Mouse (Mus musculus) heart, embryonic 12.5 days (tissue): ENCODE data around the gene Kat5. TPM values are rescaled to one million over a fixed set of nuclear protein-coding genes. Genes with fewer than 3 reads are reported as not detected.

ENCODE experiments used
- ATAC-seq: fragments of 200-750 bp; cut with Nextera tagmentation; 2 replicates; pipeline ENCODE4 v1.8.0; 2017; ENCODE audit warnings: moderate TSS enrichment, moderate library complexity; ENCODE audit not compliant: insufficient number of reproducible peaks, low FRiP score
- H3K27ac ChIP-seq: fragments of 300-500 bp; sonication (generic); 2 replicates; pipeline ENCODE4 v1.5.1; 2016; ENCODE audit warnings: mild to moderate bottlenecking, moderate library complexity; ENCODE audit not compliant: poor library complexity, severe bottlenecking
- H3K27me3 ChIP-seq: fragments of 300-500 bp; sonication (generic); replicated peaks from 2 replicates; pipeline ENCODE4 v1.6.1; 2016; ENCODE audit warnings: mild to moderate bottlenecking, moderate library complexity
- H3K36me3 ChIP-seq: fragments of 300-500 bp; sonication (generic); 2 replicates; pipeline ENCODE4 v1.6.1; 2016; ENCODE audit warnings: mild to moderate bottlenecking, moderate library complexity
- H3K4me1 ChIP-seq: fragments of 300-500 bp; sonication (generic); replicated peaks from 2 replicates; pipeline ENCODE4 v1.6.1; 2016; ENCODE audit warnings: mild to moderate bottlenecking
- H3K4me2 ChIP-seq: fragments of 300-500 bp; sonication (generic); 2 replicates; pipeline ENCODE4 v1.6.1; 2016; ENCODE audit warnings: mild to moderate bottlenecking, moderate library complexity
- H3K4me3 ChIP-seq: fragments of 300-500 bp; sonication (generic); 2 replicates; pipeline ENCODE4 v1.5.1; 2016; ENCODE audit warnings: mild to moderate bottlenecking
- H3K9ac ChIP-seq: fragments of 300-500 bp; sonication (generic); 2 replicates; pipeline ENCODE4 v1.6.1; 2016; ENCODE audit warnings: mild to moderate bottlenecking, moderate library complexity
- H3K9me3 ChIP-seq: fragments of 300-500 bp; sonication (generic); replicated peaks from 2 replicates; pipeline ENCODE4 v1.6.1; 2016; ENCODE audit warnings: mild to moderate bottlenecking, moderate library complexity
- WGBS: fragments of 180-500 bp; shearing (Covaris S2); methylation state at CpG from one replicate; pipeline ENCODE4 v1.1.7; 2016; 5-methylcytosine and 5-hydroxymethylcytosine counted together
- polyA plus RNA-seq: library from polyadenylated mRNA; unstranded; fragments of >200 nt; fragmentation: Nextera tagmentation; extraction: Ambion mirVana; gene quantifications from 2 replicates; pipeline ENCODE4 v1.2.1, GENCODE M21; 2016

The Kat5 gene
- polyA plus RNA-seq, 1 experiment from 2014 or later = 31.5 TPM

DNA sequence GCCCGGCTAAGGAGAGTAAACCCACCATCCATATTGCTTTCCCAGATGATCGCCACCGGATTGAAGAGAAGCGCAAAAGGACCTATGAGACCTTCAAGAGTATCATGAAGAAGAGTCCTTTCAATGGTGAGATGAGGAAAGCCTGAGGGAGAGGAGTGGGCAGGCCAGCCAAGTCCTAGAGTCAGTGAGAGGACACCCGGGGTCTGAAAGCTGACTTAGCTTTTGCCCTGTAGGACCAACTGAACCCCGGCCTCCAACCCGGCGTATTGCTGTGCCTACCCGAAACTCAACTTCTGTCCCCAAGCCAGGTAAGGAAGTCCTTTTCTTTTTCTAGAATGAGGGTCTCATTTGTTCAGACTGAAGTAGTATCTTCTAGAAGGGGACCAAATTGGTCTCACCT, 35.2 kb upstream of the Kat5 start:
- H3K27me3 ChIP-seq = no peaks in the 10 kb centered on the region
- H3K4me2 ChIP-seq = no peak overlapping the region
- no peaks in the 10 kb centered on the region for H3K9me3 ChIP-seq
- peaks cover 34% of the 10 kb centered on the region for H3K4me1 ChIP-seq
- H3K27ac ChIP-seq = no peak overlapping the region
- peaks cover 79% of the 10 kb centered on the region for H3K36me3 ChIP-seq
- no peak overlapping the region for H3K4me3 ChIP-seq
- 93% methylated on average over 9 of the region's 9 CpGs for WGBS
- no peak for ATAC-seq
- H3K9ac ChIP-seq = no peak overlapping the region

DNA sequence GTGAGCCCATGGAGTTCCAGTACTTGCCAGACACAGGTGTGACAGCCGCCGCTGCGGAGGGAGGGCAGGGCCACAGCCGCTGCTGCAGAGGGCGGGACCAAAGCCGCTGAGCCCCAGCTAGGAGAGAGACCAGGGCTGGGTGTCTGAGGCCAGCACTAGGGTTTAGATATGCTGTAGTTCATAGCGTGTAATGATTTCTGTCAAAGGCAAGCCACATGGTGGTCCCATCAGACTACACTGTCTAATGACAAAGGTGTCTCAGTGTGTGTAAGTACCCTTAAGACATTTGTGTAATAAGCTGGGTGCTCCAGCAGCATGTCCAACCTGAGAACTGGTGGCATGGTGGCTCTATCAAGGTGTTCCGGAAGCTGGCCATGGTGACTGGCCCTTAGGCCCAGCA, 31.6 kb upstream of the Kat5 start:
- Histone ChIP-seq H3K27ac (no peak overlapping the region), H3K4me1 (peaks cover 39% of the 10 kb centered on the region), H3K9me3 (no peaks in the 10 kb centered on the region), H3K4me2 (no peak overlapping the region), H3K4me3 (no peak overlapping the region), H3K27me3 (no peaks in the 10 kb centered on the region), H3K36me3 (peaks cover 81% of the 10 kb centered on the region), H3K9ac (no peak overlapping the region)
- WGBS = 84% methylated on average over 8 of the region's 8 CpGs
- no peak for ATAC-seq

DNA sequence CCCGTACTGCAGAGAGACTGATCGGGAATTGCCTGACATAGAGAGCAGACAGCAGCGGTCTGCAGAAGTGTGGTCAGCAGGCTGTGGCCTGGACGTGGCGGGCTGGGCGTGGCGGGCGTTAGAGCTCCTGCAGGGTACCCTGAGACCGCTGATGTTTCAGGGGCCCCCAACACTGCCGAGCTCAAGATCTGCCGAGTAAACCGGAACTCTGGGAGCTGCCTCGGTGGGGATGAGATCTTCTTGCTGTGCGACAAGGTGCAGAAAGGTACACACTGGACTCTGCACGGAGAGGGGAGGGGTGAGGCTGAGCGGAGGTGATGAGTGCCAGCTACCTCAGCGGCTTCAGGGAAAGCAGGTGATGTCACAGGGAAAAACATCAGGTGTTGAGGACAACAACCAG, 31.0 kb upstream of the Kat5 start:
- no peaks in the 10 kb centered on the region for H3K27me3 ChIP-seq
- no peaks in the 10 kb centered on the region for H3K9me3 ChIP-seq
- peaks cover 75% of the 10 kb centered on the region for H3K36me3 ChIP-seq
- peak overlapping the region; percentile 26 for H3K27ac ChIP-seq
- peak overlapping the region; percentile 34; the same call in 1 of the 2 replicates for H3K9ac ChIP-seq
- H3K4me1 ChIP-seq = peaks cover 44% of the 10 kb centered on the region
- ATAC-seq = no peak
- no peak overlapping the region for H3K4me3 ChIP-seq
- H3K4me2 ChIP-seq = 0 out of 2 replicates have a peak overlapping the region, but pooled peaks have one; percentile 11
- WGBS = 80% methylated on average over 17 of the region's 17 CpGs

DNA sequence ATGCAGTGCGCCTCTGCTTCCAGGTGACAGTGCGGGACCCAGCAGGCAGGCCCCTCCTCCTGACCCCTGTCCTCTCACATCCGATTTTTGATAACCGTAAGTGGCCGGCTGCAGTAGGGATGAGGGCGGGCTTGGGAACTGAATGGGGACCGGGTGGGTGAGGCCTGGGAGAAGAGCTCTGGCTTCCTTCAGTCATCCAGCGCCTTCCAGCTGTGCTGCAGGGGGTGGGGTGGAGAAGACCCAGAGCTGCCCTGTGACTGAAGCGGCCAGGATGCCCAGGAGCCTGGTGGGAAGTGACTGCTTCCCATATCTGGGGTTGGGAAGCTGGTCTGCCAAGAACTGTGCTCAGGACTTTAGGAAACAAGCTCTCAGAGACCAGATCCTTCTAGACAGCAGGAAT, 30.3 kb upstream of the Kat5 start:
- Histone ChIP-seq H3K9me3 (no peaks in the 10 kb centered on the region), H3K9ac (peak overlapping the region; percentile 95; the same call in 1 of the 2 replicates), H3K4me2 (0 out of 2 replicates have a peak overlapping the region, but pooled peaks have one; percentile 11), H3K27ac (peak overlapping the region; percentile 26), H3K27me3 (no peaks in the 10 kb centered on the region), H3K4me1 (peaks cover 45% of the 10 kb centered on the region), H3K4me3 (0 out of 2 replicates have a peak overlapping the region, but pooled peaks have one; percentile 2), H3K36me3 (peaks cover 68% of the 10 kb centered on the region)
- WGBS = 20% methylated on average over 9 of the region's 9 CpGs
- peak; percentile 36; the same call in 1 of the 2 replicates for ATAC-seq

DNA sequence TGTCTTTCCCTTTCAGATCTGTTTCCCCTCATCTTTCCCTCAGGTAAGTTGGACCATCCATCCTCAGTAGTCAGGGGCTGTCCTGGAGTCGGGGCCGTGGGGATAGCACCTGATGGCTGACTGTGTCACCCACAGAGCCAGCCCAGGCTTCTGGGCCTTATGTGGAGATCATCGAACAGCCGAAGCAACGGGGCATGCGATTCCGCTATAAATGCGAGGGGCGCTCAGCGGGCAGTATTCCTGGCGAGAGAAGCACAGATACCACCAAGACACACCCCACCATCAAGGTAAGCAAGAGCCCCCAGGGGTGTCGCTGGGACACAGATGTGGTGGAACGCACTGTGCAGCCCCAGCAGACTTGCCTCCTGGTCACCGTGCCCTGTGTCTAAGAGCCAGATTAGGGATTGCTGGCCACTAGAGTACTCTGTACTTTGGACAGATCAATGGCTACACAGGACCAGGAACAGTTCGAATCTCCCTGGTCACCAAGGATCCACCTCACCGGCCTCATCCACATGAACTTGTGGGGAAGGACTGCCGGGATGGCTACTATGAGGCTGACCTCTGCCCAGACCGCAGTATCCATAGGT, 28.5 kb upstream of the Kat5 start:
- Histone ChIP-seq H3K4me2 (peak overlapping the region; percentile 78), H3K36me3 (peaks cover 50% of the 10 kb centered on the region), H3K4me3 (peak overlapping the region; percentile 95), H3K9ac (peak overlapping the region; percentile 95), H3K27me3 (no peaks in the 10 kb centered on the region), H3K27ac (0 out of 2 replicates have a peak overlapping the region, but pooled peaks have one; percentile 10), H3K4me1 (peaks cover 45% of the 10 kb centered on the region), H3K9me3 (no peaks in the 10 kb centered on the region)
- WGBS = 89% methylated on average over 18 of the region's 18 CpGs
- no peak for ATAC-seq

DNA sequence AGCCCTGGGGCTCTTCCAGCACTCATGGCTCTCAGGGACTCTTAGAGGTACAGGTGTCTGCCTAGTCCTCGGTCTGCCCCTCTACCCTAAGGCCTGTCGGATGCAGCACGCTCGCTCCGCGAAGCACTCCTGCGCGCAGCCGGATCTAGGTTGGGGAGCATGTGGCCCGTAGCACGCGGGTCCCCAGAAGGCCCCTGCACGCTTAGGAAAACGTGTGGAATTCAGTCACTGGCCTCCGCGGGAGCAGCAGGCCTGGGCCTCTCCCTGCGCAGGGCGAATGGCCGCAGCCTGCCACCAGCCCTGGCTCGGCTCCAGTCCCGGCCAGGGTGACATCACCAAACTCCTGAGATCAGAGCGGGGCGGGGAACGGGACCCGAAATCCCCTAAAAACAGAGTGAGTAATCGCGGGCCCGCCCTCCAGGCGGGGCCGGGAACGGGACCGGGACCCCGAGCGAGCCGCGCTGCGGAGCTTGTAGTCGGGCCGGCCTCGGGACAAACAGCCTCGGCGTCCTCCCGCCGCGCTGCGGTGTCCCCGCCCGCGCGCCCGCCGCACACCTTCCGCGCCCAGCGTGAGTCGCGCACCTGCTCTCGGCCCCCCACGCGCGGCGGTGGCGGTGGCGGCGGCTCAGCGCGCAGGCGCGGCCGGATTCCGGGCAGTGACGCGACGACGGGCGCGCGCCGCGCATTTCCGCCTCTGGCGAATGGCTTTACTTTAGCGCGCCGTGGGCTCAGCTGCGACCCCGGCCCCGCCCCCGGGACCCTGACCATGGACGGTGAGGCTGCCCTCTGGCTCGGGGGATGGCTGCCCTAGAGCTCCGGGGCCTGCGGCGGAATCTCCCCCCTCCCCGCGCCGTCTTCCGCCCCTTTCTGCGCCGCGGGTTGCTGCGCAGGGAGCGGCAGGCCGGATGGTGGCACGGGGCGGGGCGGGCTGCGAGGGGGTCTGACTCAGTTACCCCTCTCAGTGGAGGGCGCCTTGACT, 27.3 kb upstream of the Kat5 start, which contains the start of gene Rela:
Gene Rela, plus strand, starts transcription at position 415 of the 979 bp plus-strand sequence.
- peak; percentile 80 for ATAC-seq
- peaks cover 45% of the 10 kb centered on the region for H3K4me1 ChIP-seq
- no peaks in the 10 kb centered on the region for H3K27me3 ChIP-seq
- peaks cover 39% of the 10 kb centered on the region for H3K36me3 ChIP-seq
- H3K9ac ChIP-seq = peak within 1 kb of the TSS; percentile 95
- no peaks in the 10 kb centered on the region for H3K9me3 ChIP-seq
- WGBS = under 1% methylated on average over 109 of the region's 109 CpGs
- H3K27ac ChIP-seq = peak within 1 kb of the TSS; percentile 91
- peak within 1 kb of the TSS; percentile 95 for H3K4me3 ChIP-seq
- H3K4me2 ChIP-seq = peak within 1 kb of the TSS; percentile 78

DNA sequence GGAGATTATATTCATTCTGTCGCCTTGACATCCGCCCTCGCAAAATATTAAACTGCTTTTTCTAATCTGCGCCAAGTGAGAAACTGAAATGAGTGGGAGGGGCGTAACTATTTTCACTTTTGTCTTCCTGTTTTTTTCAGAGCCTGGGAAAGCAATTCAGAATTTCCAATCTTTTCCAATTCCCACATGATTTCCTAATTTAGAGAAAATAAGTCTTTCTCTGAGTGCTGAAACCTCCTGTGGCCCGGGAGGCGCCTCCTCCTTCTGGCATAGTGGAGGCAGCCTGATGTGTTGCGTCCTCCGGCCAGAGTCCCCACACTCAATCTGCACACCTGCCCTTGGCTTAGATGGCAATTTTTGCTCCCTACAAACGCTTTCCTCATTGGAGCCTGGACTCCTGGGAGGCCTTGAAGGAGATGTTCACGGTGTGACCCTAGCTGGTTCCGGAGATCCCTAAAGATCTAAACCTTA, 26.6 kb upstream of the Kat5 start:
- H3K27ac ChIP-seq = peak overlapping the region; percentile 91
- peaks cover 45% of the 10 kb centered on the region for H3K4me1 ChIP-seq
- no peaks in the 10 kb centered on the region for H3K9me3 ChIP-seq
- H3K4me2 ChIP-seq = peak overlapping the region; percentile 78
- H3K27me3 ChIP-seq = no peaks in the 10 kb centered on the region
- peak overlapping the region; percentile 95 for H3K4me3 ChIP-seq
- no peak for ATAC-seq
- H3K9ac ChIP-seq = peak overlapping the region; percentile 95
- WGBS = 41% methylated on average over 12 of the region's 12 CpGs
- H3K36me3 ChIP-seq = peaks cover 31% of the 10 kb centered on the region

DNA sequence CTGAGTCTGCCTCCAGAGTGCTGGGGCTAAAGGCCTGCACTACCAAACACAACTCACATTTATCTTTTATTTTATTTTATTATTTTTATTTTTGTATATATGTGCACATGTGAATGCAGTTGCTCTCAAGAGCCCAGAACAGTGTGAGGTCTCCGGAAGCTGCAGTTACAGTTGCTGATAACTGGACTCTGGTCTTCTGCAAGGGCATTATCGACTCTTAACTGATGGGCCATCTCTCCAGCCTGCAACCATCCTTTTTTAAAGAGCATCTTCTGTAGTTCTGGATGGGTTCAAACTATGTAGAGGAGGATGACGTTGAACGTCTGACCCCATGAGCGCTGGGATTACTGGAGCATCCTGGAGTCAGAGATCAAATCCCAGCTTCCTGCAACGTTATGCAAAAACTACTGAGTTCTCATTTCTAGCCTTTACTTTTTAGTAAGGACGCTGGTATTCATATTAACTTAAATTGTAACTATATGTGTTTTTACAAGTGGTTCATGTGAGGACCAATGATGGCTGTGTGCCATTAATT, 26.1 kb upstream of the Kat5 start:
- Histone ChIP-seq H3K27me3 (no peaks in the 10 kb centered on the region), H3K4me1 (peaks cover 41% of the 10 kb centered on the region), H3K4me3 (no peak overlapping the region), H3K9ac (no peak overlapping the region), H3K4me2 (no peak overlapping the region), H3K27ac (no peak overlapping the region), H3K36me3 (peaks cover 26% of the 10 kb centered on the region), H3K9me3 (no peaks in the 10 kb centered on the region)
- 74% methylated on average over 7 of the region's 7 CpGs for WGBS
- ATAC-seq = no peak

DNA sequence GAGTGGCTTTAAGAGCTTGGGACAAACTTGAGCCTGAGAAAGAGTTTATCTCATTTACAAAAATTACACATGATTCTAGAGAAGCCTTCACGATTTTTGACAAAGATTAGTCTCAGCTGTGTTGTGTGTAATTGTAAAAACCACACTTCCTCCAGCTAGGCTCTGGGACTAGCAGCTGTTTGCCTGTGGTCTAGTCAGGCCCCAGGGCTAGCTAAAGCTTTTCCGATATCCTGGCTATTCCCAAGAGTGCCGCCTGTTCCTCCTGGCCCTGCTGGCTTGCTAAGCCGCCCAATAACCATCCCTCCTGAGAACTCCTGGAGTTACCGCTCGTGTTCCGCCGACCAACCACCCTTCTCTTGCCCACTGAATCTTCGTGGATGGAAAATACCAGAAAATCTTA, 22.1 kb upstream of the Kat5 start:
- Histone ChIP-seq H3K36me3 (no peaks in the 10 kb centered on the region), H3K9me3 (no peaks in the 10 kb centered on the region), H3K9ac (no peak overlapping the region), H3K4me2 (no peak overlapping the region), H3K27ac (no peak overlapping the region), H3K27me3 (no peaks in the 10 kb centered on the region), H3K4me3 (no peak overlapping the region), H3K4me1 (peaks cover 9% of the 10 kb centered on the region; the same call in 1 of the 2 replicates)
- 75% methylated on average over 9 of the region's 9 CpGs for WGBS
- no peak for ATAC-seq

DNA sequence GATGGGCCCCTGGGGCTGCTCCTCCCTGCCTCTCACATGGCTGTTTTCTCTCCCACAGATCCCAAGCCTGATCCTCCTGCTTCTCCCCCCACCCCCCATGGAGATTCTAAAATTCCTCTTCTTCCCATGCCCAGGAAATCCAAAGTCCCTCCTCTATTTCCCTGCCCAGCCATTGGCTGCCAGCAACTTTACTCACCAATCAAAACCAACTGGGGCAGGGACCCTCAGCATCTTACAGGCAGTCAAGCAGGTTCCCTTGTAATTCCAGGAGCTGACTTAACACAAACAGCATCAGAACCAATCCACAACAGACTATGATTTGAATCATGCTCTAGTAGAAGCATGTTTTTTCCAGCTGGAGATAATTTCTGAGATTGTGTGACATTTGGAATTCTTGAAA, 19.9 kb upstream of the Kat5 start:
- Histone ChIP-seq H3K9ac (no peak overlapping the region), H3K4me1 (no peaks in the 10 kb centered on the region), H3K4me3 (no peak overlapping the region), H3K36me3 (no peaks in the 10 kb centered on the region), H3K4me2 (no peak overlapping the region), H3K27me3 (no peaks in the 10 kb centered on the region), H3K27ac (no peak overlapping the region), H3K9me3 (no peaks in the 10 kb centered on the region)
- ATAC-seq = no peak

DNA sequence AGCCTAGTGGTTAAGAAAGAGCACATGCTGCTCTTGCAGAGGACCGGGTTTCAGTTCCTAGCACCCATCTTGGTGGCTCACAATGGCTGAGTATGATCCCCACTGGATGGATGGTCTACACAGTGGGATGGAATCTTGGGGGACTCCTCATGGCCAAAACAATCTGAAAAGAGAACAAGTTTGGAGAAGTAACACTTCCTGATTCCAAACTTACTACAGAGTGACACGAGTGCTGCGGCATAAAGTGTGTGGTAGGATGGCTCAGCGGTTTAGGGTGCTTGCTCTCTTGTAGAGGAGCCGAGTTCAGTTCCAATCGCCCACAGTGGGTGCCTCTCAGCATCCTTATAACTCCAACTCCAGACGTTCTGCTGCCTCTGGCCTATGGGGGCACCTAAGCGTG, 15.3 kb upstream of the Kat5 start:
- Histone ChIP-seq H3K27ac (no peak overlapping the region), H3K4me3 (no peak overlapping the region)
- 84% methylated on average over 8 of the region's 8 CpGs for WGBS

More for the DNA sequence above, 15.3 kb upstream of the Kat5 start:
- no peak overlapping the region for H3K9ac ChIP-seq
- H3K36me3 ChIP-seq = no peaks in the 10 kb centered on the region
- no peaks in the 10 kb centered on the region for H3K9me3 ChIP-seq
- no peak for ATAC-seq
- no peaks in the 10 kb centered on the region for H3K27me3 ChIP-seq
- H3K4me2 ChIP-seq = no peak overlapping the region
- H3K4me1 ChIP-seq = no peaks in the 10 kb centered on the region
